Mouse (Mus musculus) G1E (cell line): Measurements from ENCODE around the gene Ugt1a6a.
"Not testable (repeated sequence)": the region's sequence is repeated elsewhere in the genome, so short reads cannot be mapped to it uniquely, and the experiment has no call there.

Experiments
- CTCF ChIP-seq: IDR thresholded peaks from 2 replicates; pipeline ENCODE4 v1.5.1; 2012; ENCODE audit warnings: low read depth, low read length, inconsistent platforms, mixed read lengths
- GATA1 ChIP-seq: IDR thresholded peaks from 2 replicates; pipeline ENCODE4 v1.6.1; 2012; ENCODE audit warnings: borderline replicate concordance, low read length, inconsistent platforms, mixed read lengths
- GATA2 ChIP-seq: IDR thresholded peaks from 2 replicates; pipeline ENCODE4 v1.6.1; 2012; ENCODE audit warnings: low read depth, low read length, inconsistent platforms, borderline replicate concordance
- POLR2AphosphoS5 ChIP-seq: IDR thresholded peaks from 2 replicates; pipeline ENCODE4 v1.6.1; 2012; ENCODE audit warnings: low read depth, low read length, inconsistent platforms; ENCODE audit not compliant: insufficient replicate concordance
- TAL1 ChIP-seq: conservative IDR thresholded peaks from 2 replicates; pipeline ENCODE4 v1.6.1; 2012; ENCODE audit warnings: low read depth, low read length, inconsistent platforms, mixed read lengths

GRCm38 (mm10) chr1:88134457-88135011 lies at the start of gene Ugt1a6a:
- TF ChIP-seq CTCF, GATA1, POLR2AphosphoS5, GATA2, TAL1: not testable (repeated sequence)
